Mouse (Mus musculus): ENCODE data around the gene Taar5. TPM values are rescaled to one million over a fixed set of nuclear protein-coding genes. Genes with fewer than 3 reads are reported as not detected.

Gene Taar5
- polyA plus RNA-seq (2012; rRNA removed) = 0.13 and 0.16 TPM in 2 replicates

GRCm38 (mm10) chr10:23970656-23971165 is at the start of gene Taar5:
TSS of gene Taar5 (plus strand) at chr10:23970706.

GRCm38 (mm10) chr10:23938312-23938711 is 32.2 kb upstream of the Taar5 start, which contains the start of gene Taar2:
TSS of gene Taar2 (plus strand) at chr10:23938572.

GRCm38 (mm10) chr10:23949508-23950005 is 20.9 kb upstream of the Taar5 start, which contains the start of gene Taar3:
TSS of gene Taar3 (plus strand) at chr10:23949558.

GRCm38 (mm10) chr10:23960444-23960915 is 10.0 kb upstream of the Taar5 start, which contains the start of gene Taar4:
TSS of gene Taar4 (plus strand) at chr10:23960494.

GRCm38 (mm10) chr10:23985546-23985945 is 15.0 kb downstream of the Taar5 start, which contains the start of gene Taar6:
TSS of gene Taar6 (minus strand) at chr10:23985646.

GRCm38 (mm10) chr10:23993381-23993780 is 22.9 kb downstream of the Taar5 start, which contains the start of gene Taar7a:
TSS of gene Taar7a (minus strand) at chr10:23993481.

GRCm38 (mm10) chr10:23999639-24000038 is 29.1 kb downstream of the Taar5 start, which contains the start of gene Taar7b:
TSS of gene Taar7b (plus strand) at chr10:23999939.

Other genes starting within 250 kb of the Taar5 start
- 2,797 and 3,188 TPM in 2 replicates for gene Rps12, start 183.4 kb upstream of the Taar5 start, polyA plus RNA-seq (2012; rRNA removed)
- 24.3 and 25.2 TPM in 2 replicates for gene Slc18b1, start 173.7 kb upstream of the Taar5 start, polyA plus RNA-seq (2012; rRNA removed)
- gene Vnn3, start 119.2 kb upstream of the Taar5 start, polyA plus RNA-seq (2012; rRNA removed) = 0.06 and 0.07 TPM in 2 replicates
- 0.44 and 0.58 TPM in 2 replicates for gene Vnn1, start 76.0 kb upstream of the Taar5 start, polyA plus RNA-seq (2012; rRNA removed)
- gene Taar1, start 50.4 kb upstream of the Taar5 start, polyA plus RNA-seq (2012; rRNA removed) = not detected in 2 replicates
- not detected in 2 replicates for gene Taar2, start 32.1 kb upstream of the Taar5 start, polyA plus RNA-seq (2012; rRNA removed)
- not detected in 2 replicates for gene Taar3, start 21.1 kb upstream of the Taar5 start, polyA plus RNA-seq (2012; rRNA removed)
- not detected in 2 replicates for gene Taar4, start 10.2 kb upstream of the Taar5 start, polyA plus RNA-seq (2012; rRNA removed)
- not detected in 2 replicates for gene Taar6, start 14.9 kb downstream of the Taar5 start, polyA plus RNA-seq (2012; rRNA removed)
- gene Taar7a, start 22.8 kb downstream of the Taar5 start, polyA plus RNA-seq (2012; rRNA removed) = not detected in 2 replicates
- not detected in 2 replicates for gene Taar7b, start 29.2 kb downstream of the Taar5 start, polyA plus RNA-seq (2012; rRNA removed)
- not detected in 2 replicates for gene Taar7d, start 56.5 kb downstream of the Taar5 start, polyA plus RNA-seq (2012; rRNA removed)
- gene Taar7e, start 66.9 kb downstream of the Taar5 start, polyA plus RNA-seq (2012; rRNA removed) = not detected in 2 replicates
- not detected in 2 replicates for gene Taar7f, start 78.8 kb downstream of the Taar5 start, polyA plus RNA-seq (2012; rRNA removed)
- not detected in 2 replicates for gene Taar8a, start 105.8 kb downstream of the Taar5 start, polyA plus RNA-seq (2012; rRNA removed)
- gene Taar8b, start 121.6 kb downstream of the Taar5 start, polyA plus RNA-seq (2012; rRNA removed) = not detected in 2 replicates
- gene Taar8c, start 131.2 kb downstream of the Taar5 start, polyA plus RNA-seq (2012; rRNA removed) = not detected in 2 replicates
- not detected in 2 replicates for gene Taar9, start 138.8 kb downstream of the Taar5 start, polyA plus RNA-seq (2012; rRNA removed)
- gene Stx7, start 178.6 kb downstream of the Taar5 start, polyA plus RNA-seq (2012; rRNA removed) = 256 and 279 TPM in 2 replicates